Mouse (Mus musculus): ENCODE measurements at regions not wholly inside any gene's neighbourhood (a gene's known extent, or its start where the extent isn't known, plus 50 kb on each side); places are given as distances from the start of the nearest gene placed in this dataset.

DNA sequence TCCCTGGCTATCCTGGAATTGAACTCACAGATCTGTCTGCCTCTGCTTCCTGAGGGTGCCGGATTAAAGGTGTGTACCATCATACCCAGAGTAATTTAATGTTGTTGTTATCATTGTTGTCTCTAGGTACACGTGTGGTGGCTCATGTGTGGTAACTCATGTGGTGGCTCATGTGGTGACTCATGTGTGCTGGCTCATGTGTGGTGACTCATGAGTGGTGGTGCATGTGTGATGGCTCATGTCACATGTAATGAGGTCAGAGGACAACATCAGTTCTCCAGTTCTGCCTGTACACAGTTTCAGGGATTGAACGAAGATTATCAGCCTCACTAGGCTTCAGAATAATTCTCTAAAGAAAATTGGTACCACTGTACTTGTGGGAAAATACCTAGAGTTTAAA lies 80.2 kb downstream of the Zfp36l2 start:
- no peak for DNase-seq

DNA sequence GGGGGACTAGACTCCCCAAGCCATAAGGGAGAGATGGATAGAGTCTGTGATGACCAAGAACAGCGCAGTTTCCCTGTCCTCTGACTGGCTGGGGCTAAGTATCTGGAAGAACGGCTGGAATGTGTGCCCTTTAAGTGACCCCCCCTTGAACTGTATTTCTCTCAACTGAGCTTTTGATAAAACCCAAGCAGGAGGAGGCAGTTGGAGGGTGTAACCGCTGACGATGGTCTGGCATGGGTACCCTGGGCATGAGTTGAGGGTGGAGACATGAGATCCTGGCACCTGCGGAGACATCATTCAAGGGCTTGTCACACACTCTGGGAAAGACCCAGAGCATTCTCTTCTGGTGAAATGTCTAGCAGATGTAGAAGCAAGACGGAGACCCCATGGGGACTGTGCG lies 83.5 kb downstream of the Zfp36l2 start:
- no peak for DNase-seq

DNA sequence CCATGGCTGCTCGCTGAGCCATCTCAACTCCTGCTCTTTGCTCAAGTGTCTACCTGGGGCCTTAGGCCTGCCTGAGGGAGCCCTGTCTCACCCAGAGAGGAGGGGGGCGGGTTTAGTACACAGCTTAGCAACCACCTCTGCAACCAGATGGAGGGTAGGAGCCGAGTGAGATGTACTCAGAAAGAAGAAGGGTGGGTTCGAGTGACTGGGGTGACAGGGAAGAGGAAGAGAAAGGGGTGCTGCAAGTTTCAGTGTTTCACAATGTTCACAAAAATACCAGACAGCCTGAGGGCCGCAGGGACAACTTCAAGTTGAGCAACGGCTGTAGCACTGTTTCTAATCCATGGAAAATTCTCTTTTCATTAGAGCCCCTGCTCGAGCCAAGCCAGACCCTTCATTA lies 84.4 kb downstream of the Zfp36l2 start:
- no peak for DNase-seq

DNA sequence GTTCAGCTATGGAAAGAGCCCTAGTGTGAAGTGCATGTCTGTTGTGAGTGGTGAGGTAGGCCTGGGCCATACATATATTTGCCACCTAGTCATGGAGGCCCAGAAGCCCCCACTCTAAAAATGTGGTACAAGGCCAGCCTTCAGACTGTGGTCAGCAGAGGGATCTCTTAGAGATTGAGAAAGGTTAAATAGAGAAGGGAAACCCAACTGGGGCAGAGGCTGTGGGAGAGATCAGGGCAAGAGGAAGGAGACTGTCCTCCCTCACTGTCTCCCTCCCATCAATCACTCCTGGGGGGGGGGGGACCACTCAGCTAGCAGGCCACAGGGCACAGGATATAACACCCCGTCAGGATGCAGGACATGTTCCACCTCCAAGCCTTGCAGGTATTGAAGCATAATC lies 86.1 kb downstream of the Zfp36l2 start:
- no peak for DNase-seq

DNA sequence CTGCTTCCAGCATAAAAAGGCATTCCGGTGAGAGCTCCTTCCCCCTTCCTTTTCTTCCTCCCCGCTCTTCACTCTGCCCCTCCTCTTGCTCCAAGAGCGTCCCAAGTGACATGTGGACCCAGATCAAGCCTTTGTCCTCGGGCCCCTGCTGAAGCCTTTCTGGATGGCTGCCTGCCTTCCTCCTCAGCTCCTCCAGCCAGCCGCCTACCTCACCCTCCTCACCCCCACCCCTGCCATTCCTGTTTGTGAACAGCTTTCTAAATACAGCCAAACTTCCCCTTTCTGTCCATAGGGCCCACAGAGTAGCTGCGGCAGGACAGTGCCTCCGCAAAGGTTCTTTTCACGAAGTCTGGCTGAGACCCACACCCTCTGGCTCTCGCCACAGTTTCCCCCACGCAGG lies 87.2 kb downstream of the Zfp36l2 start:
- DNase-seq, result peak; percentile 53

DNA sequence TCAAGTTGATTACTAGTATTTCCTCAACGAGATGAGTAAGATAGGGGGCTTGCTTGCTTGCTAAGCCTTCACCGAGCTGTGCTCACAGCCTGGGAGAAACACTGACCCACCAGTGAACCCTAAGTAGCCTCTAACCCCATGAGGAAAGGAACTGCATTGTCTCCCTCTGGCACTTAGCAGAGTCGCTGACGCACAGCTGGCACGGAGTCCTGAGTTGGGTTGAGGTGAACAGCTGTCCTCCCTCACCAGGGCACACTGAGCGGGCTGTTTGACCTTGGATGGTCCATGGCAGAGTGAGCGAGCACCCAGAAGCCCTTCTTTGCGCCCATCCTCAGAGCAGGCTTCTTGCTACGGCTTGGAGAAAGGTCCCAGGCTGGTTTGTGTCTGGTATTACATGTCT lies 88.0 kb downstream of the Zfp36l2 start:
- peak; percentile 34 for DNase-seq

DNA sequence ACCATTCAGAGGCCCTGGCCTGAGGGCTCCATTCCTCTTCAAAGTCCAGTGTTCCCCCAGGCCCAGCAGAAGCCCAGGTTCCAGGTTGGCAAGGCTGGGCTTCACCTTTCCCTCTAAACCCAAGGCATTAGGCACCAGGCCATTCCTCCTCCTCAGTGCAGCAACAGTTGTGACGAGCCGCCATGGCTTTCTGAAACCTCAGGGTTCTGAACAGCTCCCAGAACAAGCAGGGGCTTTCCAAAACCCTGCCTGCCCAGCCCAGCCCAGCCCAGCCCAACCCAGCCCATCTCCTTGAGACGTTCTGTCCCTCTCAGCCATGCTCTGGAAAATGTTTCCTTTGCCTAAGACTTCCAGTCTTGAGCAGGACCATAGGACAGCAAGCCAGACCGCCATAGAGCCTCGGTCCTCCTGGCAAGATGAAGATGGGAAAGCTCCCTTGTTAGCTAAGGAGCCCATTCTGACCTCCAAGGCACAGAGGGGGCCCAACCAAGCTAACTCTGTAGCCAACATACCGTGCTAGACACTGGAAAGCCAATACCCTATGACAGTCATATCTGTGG lies 89.8 kb downstream of the Zfp36l2 start:
- no peak for DNase-seq

DNA sequence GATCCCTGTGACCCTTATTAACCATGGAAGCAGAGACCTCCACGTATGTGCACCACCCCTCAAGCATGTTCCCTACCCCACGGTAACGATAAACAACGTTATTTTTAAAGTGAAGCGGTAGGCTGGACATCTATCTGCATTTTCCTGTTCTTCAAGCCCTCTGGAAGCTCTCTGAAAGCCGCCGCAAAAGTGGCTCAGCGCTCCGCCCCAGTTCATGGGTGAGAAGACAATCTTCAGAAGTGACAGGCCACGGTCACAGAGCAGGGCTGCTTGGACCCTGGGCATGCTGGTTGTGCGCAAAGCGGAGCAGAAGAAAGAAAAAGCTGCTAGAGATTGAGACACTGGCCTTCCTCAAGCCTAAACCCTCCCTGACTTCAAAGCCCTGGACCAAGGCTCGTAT lies 90.5 kb downstream of the Zfp36l2 start:
- no peak for DNase-seq

DNA sequence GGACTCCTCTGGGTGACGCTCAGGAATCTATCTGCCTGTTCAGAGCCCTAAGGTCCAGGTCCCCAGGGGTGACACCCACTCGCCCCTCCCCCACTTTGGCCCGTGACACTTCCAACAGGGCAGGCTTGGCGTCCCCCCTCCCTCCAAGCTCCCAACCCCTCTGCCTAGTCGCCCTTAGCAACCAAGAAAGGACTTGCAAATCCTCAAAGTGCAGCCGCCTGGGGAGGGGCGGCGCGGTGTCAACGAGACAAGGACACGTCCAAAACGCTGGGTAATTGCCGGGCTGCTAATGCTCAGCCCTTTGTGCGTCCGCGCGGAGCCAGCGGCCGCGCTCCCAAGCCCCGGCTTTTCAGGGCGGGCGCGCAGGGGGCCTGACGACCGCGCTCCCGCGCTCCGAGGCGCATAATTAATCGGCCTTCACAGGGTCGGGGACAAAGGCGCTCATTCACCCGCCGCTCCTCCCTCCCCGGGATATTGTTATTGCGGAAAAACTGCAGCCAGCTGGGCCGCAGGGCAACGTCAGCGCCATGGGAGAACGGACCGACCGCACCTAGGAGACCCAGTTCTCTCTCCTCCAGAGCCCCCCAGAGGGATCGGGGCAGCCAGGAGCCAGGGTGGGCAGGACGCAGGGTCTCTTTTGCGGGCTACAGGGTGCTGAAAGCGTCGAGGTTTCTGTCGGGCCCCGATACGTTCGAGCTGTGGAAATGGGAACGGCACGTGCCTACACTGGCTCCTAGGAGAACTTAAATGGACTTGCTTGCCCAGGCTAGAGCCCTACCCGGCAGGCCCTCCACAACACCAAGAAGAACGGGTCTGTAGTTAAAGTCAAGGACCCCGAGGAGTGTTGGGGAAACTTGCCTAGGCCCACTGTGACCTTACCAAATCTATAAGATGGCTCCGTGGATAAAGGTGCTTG lies 91.1 kb downstream of the Zfp36l2 start:
- peak; percentile 73 for DNase-seq

DNA sequence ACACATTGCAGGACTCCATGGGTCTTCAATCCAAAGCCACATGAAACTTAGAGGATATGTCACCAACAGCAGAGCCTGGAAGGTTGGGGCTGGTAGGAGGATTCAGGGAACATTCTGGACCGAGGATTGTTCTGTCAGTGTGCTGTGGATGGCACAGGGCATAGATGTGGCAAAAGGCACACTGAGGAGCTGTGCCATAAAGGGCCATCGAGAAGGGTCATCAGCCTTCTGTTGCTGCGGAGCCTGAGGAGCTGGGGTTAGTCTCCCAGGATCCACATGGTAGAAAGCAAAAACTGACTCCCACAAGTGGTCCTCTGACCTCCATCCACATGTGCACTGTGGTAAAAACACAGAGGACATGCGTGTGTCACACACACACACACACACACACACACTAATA lies 91.9 kb downstream of the Zfp36l2 start:
- DNase-seq, result no peak

DNA sequence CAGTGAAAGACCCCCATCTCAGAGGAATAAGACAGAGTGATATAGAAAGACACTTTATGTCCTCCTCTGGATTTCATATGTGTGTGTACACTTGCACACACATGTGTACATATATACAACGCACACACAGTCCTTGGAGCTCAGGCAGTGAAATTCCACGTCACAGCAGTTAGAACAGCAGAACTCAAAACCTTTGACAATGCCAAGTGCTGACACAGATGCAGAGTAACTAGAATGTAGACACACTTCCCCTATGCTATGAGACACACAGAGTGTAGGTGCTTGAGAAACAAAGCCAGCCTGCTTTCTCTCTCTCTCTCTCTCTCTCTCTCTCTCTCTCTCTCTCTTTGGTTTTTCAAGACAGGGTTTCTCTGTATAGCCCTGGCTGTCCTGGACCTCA lies 92.7 kb downstream of the Zfp36l2 start:
- DNase-seq, result no peak

DNA sequence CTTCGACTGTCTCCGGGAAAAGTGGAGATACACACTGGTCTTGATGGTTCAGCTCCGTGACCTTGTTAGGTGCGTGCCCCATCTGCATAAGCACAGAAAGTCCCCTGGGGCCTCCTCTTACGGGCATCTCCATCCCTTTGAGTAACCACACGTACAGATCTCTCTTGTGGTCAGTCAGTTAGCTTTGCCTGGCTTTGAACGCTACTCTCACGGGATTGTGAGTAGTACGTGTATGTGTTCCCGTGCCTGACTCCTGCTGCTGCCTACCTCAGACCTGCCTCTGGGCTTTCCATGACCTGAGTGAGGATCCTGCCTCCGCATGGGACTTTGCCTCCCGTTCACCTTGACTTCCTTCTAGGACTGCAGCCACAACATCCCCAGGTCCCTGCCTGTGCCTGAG lies 101.4 kb downstream of the Zfp36l2 start:
- no peak for DNase-seq

DNA sequence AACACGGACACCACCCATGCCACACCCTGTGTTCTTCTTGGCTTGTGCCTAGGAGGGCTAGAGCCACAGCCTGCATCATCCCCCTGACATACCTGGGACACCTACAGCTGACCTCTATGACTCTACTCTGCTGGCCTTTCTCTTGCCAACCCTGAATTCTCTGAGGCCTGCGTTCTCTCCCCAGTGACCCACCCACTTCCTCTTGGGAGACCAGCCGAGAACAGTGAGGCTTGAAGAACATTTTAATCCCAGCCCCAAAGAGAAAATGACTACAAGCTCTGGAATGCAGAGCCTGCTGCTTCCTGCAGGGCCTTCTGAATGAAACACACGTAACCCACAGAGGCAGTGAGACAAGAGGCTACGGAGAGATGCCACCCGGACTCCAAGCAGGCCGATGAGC lies 102.0 kb downstream of the Zfp36l2 start:
- peak; percentile 77 for DNase-seq

DNA sequence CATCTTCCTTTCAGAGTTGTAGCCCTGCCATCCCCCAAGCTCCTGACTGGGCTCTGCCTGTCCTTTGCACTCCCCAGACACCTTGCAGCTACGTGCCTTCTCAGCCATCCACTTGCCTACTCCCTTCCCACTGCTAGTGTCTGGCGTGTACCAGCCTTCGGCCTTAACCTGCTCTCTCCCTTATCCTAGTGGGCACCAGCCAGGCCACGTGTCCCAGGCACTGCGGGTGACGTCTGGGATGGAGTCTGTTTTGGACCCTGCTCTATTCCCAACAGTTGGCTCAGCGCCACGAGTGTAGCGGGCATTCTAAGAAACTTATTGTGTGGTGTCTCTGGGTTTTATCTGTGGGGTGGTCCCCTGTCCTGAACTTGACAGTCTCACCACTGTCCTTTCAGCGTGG lies 102.5 kb downstream of the Zfp36l2 start:
- peak; percentile 32 for DNase-seq

DNA sequence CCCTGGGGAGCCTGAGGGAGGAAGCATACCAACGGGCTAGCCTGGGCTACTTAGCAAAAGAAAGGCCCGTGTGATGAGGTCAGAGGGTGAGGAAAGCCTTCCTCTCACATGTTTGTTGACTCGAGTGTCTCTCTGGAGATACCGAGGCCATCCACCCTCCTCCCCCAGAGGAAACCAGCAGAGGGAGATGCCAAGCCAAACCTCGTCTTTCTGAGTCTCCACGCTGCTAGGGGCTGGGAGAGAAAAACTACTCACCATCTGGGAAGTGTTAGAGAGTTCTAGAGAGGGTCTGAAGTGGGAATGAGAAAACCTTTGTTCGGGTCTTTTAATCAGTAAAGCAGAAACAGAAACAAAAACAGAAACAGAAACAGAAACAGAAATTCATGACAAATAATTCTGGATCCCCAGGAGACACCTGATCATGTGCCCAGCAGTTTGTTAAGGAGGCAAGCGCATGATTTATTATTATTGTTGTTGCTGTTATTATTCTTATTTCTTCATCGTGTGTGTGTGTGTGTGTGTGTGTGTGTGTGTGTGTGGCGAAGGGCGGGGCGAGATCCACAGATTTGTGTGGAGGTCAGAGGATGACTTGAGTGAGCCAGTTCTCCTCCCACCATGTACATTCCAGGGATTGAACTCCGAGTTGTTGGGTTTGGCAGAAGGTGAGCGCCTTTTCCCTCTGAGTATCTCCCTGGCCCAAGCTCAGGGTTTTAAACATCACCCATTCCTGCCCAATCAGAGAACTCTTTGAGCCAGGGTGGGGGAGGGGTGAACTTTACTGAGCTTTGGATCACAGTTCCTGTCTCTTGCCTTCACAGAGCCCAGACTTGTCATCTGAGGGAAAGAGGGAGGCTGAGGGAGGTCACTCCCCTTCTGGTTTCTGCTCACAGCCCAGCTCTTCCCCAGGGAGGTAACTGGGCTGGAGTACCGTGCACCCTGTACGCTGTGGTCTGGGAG lies 104.2 kb downstream of the Zfp36l2 start:
- DNase-seq, result peak; percentile 64

DNA sequence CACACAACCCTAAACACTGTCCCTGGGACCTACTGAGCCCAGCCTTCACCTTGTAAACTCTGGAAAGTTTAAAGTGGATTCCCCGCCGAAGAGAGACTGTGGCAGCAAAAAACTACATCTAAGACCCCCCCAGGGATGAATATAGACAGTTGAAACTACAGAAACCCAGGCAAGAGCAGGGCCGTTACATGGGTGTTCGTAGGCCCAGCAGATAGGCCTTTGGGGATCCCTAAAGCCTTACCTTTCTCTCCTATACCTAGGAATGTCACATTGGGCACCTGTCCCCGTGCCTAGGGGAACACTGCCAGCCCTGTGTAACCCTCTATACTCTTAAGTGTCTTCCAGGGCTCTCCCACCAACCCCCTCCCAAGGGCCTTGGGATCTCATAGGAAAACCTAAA lies 105.2 kb downstream of the Zfp36l2 start:
- DNase-seq, result no peak

DNA sequence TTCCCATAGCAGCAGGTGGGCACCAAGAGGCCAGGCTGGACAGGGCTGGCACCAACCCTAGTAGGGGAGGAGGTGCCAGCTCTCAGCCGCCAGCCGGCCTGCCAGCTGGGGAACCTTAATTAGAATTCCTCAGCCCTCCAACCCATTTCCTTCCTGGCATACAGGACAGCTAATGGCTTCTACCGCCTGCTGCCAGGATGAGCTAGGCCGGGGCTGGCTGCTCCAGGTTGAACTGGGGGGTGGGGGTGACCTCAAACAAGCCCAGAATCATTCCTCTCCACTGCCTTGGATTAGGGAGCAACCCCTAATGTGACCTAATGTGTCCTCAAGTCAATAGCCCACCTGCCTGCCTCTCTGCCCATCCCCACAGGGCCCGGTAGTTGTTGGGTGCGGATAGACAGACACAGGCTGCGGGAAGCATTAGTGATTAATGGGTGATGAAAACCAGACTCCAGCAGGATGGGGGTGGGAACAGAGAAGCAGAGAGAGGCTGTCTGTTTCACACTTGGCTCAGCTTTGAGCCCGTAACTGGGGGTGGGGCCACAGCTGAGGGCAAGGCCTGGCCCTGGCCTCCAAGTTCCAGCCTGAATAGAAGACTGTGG lies 105.9 kb downstream of the Zfp36l2 start:
- peak; percentile 78 for DNase-seq

DNA sequence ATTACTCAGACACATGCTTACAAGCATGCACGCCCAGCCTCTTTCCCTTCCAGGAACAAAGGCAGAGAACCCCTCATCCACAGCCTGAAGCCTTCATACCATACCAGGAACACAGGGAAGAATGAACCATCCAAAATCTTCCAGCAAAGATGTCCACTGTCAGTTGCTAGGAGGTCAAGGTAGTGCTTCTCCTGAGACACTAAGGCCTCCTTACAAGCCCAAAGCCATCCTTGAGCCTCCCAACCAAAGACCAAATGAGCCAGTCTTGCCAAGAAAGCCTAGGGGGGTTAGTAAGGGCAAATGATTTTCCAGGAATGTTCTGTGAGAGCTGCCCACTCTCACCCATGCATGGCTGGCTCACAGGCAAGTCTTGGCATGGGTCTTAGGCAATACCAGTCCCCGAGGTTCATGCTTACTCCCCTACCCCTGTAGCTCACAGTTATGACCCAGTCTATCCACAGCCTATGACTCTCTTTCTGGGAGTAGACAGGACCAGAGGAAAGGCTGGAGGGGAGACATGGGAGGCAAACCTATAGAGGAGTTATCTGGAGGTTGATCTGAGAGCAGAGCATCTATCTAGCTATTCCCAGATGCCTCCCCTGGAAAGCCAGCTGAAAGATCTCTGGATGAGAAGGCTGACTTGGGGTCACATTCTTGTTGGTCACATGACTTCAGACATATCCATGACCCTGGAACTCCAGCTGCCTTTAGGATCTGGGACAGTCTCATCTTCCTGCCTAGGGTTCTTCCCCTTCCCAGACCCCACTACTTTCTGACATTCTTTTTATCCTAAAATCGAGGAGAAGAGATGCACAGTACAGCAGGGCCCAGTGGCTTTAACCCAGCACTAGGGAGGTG lies 112.4 kb downstream of the Zfp36l2 start:
- peak; percentile 58 for DNase-seq

DNA sequence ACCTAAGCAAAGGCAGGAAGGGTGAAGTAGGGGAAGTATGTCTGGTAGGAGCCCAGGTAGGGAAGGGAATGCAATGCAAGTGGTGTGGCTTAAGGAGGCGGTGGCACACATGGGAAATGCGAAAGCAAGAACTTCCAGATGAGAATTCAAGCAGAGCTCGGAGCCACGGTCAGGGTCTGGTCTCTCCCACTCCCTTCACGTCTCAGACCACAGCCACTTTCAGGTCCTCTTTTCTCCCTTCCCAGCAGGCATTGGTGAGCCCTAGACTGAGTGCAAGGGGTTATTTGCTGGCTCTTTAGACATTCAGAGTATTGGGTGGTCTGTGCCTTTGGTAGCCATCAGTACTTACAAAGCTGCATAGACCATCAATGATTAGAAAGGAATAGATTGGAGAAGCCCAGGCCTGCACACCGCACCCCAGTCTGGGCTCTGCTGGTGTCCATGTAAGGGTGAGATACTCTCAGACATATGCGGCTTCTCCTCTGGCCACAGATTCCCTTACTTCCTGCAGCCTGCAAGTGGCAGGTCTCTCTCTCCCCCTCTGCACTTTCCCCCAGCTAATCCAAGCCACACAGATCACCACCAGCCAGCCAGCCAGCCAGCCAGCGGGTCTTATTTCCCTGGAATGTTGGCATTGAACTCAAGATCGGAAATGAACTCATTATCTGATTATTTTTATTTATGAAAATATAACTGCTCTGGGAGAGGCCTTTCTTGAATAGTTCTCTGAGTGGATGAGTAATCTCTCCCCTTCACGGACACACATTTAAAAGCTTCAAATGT lies 113.6 kb downstream of the Zfp36l2 start:
- DNase-seq, result peak; percentile 64

DNA sequence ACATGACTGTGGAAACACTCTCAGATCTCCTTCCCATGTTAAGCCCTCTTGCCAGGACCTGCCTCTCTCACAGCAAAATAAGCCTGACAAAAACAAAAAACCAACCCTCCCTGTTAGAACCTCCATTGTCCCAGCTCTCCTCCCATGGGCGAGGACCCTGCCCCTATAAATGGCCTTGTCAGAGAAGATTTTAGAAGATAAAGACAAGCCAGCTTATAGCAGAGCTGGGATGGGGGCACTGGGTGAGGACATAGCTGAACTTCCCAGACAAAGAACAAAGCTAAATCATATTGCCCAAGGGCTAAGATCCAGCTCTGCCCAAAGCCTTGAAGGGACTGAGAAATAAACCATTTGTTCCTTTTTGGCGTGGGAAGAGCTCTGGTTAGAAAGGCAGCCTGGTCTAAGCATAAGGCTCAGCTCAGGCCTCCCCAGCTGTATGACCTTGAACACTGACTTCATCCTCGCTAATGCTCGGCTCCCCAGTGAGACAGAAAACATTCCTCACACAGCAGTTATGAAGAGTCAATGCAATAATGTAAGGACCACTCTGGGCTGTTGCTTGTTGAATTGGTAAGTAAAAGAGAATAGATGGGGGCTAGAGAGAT lies 115.2 kb downstream of the Zfp36l2 start:
- DNase-seq, result peak; percentile 30

DNA sequence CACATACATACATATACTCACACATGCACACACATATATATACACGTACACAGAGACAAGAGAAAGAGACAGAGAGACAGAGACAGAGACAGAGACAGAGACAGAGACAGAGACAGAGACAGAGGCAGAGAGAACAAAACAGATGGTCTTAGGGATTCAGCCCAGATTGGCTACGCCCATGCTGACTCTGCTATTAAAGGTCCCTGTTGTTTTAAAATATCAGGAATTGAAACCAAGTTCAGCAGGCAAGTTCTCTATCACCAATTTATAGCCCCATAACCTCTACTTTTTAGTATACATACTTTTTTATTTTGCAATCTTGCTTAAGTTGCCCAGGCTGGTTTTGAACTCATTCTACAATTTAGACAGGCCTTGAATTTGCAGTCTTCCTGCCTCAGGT lies 115.9 kb downstream of the Zfp36l2 start:
- no peak for DNase-seq

Data from kidney, postnatal 14 days (tissue).